Mouse (Mus musculus) forebrain, postnatal 0 days (tissue): ENCODE data around the gene Elmo3. TPM values are rescaled to one million over a fixed set of nuclear protein-coding genes. Genes with fewer than 3 reads are reported as not detected.

Experiments
- ATAC-seq: fragments of 200-750 bp; cut with Nextera tagmentation; 2 replicates; pipeline ENCODE4 v1.8.0; 2017; ENCODE audit warnings: mild to moderate bottlenecking, moderate library complexity
- DNase-seq: peaks from one replicate; pipeline ENCODE4 v3.0.0-alpha.2; 2015
- H3K27ac ChIP-seq: fragments of 300-500 bp; sonication (generic); 2 replicates; pipeline ENCODE4 v1.5.1; 2014; ENCODE audit warnings: low read depth, mild to moderate bottlenecking, antibody characterized with exemption, low read length, moderate library complexity, mixed read lengths
- H3K27me3 ChIP-seq: fragments of 300-500 bp; sonication (generic); 2 replicates; pipeline ENCODE4 v1.6.1; 2014; ENCODE audit warnings: mild to moderate bottlenecking, low read length, mixed read lengths; ENCODE audit not compliant: insufficient read depth
- H3K36me3 ChIP-seq: fragments of 300-500 bp; sonication (generic); 2 replicates; pipeline ENCODE4 v1.6.1; 2014; ENCODE audit warnings: mild to moderate bottlenecking, moderate library complexity; ENCODE audit not compliant: insufficient read depth
- H3K4me1 ChIP-seq: fragments of 300-500 bp; sonication (generic); 2 replicates; pipeline ENCODE4 v1.6.1; 2014; ENCODE audit warnings: antibody characterized with exemption; ENCODE audit not compliant: insufficient read depth
- H3K4me2 ChIP-seq: fragments of 300-500 bp; sonication (generic); 2 replicates; pipeline ENCODE4 v1.6.1; 2014; ENCODE audit warnings: low read depth, mild to moderate bottlenecking, moderate library complexity
- H3K4me3 ChIP-seq: fragments of 300-500 bp; sonication (generic); 2 replicates; pipeline ENCODE4 v1.5.1; 2014; ENCODE audit warnings: low read depth, low read length, mixed read lengths
- H3K9ac ChIP-seq: fragments of 300-500 bp; sonication (generic); 2 replicates; pipeline ENCODE4 v1.6.1; 2014; ENCODE audit warnings: mild to moderate bottlenecking
- H3K9me3 ChIP-seq: fragments of 300-500 bp; sonication (generic); 2 replicates; pipeline ENCODE4 v1.6.1; 2016; ENCODE audit warnings: low read length
- CTCF ChIP-seq: sonication (generic); IDR thresholded peaks from 2 replicates; pipeline ENCODE4 v1.5.1; 2016; ENCODE audit warnings: antibody characterized with exemption, control low read depth, low read depth
- WGBS: fragments of 180-500 bp; shearing (Covaris S2); extraction: QIAGEN DNeasy Blood & Tissue Kit; methylation state at CpG from one replicate; pipeline ENCODE4 v1.1.7; 2014; 5-methylcytosine and 5-hydroxymethylcytosine counted together
- polyA plus RNA-seq: library from polyadenylated mRNA; unstranded; fragments of >200 nt; fragmentation: Nextera tagmentation; extraction: Ambion mirVana; gene quantifications from 2 replicates; pipeline ENCODE4 v1.2.1, GENCODE M21; 2015
- total RNA-seq: library from RNA; depleted of rRNA; stranded (reverse); fragments of >200 nt; gene quantifications from 2 replicates; pipeline ENCODE4 v1.2.3, GENCODE M21; 2014

Elmo3 gene
- total and polyA plus RNA-seq, 2 experiments from 2014 or later: 0.86 to 1.1 TPM

DNA sequence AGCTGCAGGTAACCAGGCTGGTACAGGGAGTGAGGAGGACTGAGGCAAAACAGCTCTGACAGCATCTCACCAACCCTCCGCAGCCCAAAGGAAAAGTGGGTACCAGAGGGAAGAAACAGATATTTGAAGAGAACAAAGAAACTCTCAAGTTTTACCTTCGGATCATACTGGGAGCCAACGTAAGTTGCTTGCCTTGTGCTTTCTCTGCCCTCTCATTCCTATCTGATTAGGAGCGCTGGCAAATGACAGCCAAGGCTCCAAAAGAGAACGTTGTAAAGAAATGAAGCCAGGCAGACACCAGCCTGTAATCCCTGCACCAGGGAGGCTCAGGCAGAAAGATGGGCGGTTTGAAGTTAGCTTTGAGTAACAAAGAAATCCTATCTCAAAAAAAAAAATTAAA is 21.6 kb downstream of the Elmo3 start:
- no peaks in the 10 kb centered on the region for H3K27me3 ChIP-seq
- 36% methylated on average over 6 of the region's 6 CpGs for WGBS

DNA sequence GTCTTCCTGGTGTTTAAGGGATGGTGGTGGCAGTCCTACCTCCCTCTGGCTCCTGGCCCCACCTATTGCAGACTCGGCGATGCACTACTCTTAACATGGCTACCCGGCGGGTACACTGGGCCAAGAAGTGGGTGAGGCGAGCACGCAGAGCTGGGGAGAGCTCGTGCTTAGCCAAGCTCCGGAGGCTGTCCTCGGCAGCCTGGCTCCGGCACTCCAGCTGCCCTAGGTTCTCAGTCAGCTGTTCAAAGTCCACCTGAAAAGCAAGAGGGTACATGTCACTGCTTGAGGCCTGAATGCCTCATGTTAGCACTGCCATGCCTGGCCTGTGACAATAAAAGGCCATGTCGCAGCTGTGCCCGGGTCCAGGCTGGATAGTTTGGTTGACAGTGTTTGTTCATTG is 24.9 kb downstream of the Elmo3 start:
- Histone ChIP-seq H3K9me3 (no peaks in the 10 kb centered on the region), H3K36me3 (peaks cover 47% of the 10 kb centered on the region), H3K4me1 (peaks cover 10% of the 10 kb centered on the region), H3K27me3 (no peaks in the 10 kb centered on the region), H3K4me3 (no peak overlapping the region), H3K9ac (no peak overlapping the region), H3K4me2 (no peak overlapping the region), H3K27ac (no peak overlapping the region)
- no peak for DNase-seq
- whole genome bisulfite sequencing: 91% methylated on average over 12 of the region's 12 CpGs
- no peak for ATAC-seq
- no peak for TF ChIP-seq CTCF

More for the DNA sequence above, 21.6 kb downstream of the Elmo3 start:
- Histone ChIP-seq H3K9ac (peak overlapping the region; percentile 80), H3K4me1 (peaks cover 16% of the 10 kb centered on the region), H3K9me3 (no peaks in the 10 kb centered on the region), H3K36me3 (peaks cover 46% of the 10 kb centered on the region), H3K4me2 (peak overlapping the region; percentile 90), H3K27ac (peak overlapping the region; percentile 84; the same call in 1 of the 2 replicates), H3K4me3 (peak overlapping the region; percentile 57)
- TF ChIP-seq CTCF: no peak
- DNase-seq (no peak), ATAC-seq (no peak)

DNA sequence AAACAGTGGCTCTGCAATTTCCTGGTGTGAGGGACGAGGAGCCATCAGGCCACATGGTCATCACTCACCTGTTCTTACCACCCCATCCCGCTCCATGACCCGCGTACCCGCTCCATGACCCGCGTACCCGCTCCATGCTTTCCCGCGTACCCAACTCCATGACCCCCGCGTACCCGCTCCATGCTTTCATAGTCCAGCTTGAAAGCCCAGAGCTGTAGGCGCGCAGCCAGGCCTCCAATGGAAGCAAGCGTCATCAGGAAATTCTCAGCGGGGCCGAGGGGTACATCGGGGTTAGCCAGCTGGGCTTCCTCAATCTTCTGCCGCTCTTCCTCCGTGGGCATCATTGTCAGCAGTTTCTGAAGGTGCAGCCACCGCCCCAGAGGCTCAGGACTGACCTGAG is 26.1 kb downstream of the Elmo3 start:
- Histone ChIP-seq H3K4me3 (no peak overlapping the region), H3K36me3 (peaks cover 47% of the 10 kb centered on the region), H3K4me2 (no peak overlapping the region), H3K27me3 (no peaks in the 10 kb centered on the region), H3K9ac (no peak overlapping the region), H3K4me1 (peaks cover 7% of the 10 kb centered on the region; the same call in 1 of the 2 replicates), H3K9me3 (no peaks in the 10 kb centered on the region), H3K27ac (no peak overlapping the region)
- ATAC-seq (no peak), DNase-seq (no peak)
- TF ChIP-seq CTCF: no peak
- WGBS: 95% methylated on average over 22 of the region's 22 CpGs

DNA sequence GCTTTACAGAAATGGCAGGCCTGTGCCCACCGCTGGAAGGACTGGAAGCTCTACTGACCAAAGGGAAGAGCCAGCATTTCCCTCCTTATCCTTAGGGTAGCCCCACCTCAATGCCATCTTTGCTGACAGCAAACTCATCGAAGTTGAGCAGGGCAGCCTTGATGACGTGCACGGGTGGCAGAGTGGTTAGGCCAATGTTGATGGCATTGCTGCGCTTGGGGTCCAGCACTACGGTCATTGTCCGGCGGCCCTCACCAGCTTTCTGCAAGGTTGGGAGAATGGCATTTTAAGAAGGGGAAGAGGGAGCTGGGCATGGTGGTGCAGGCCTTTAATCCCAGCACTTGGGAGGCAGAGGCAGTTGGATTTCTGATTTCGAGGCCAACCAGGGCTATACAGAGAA is 26.5 kb downstream of the Elmo3 start:
- H3K4me3 ChIP-seq: no peak overlapping the region
- H3K9ac ChIP-seq: no peak overlapping the region
- H3K4me2 ChIP-seq: no peak overlapping the region
- no peaks in the 10 kb centered on the region for H3K27me3 ChIP-seq
- ATAC-seq: no peak
- H3K4me1 ChIP-seq: peaks cover 6% of the 10 kb centered on the region; the same call in 1 of the 2 replicates
- TF ChIP-seq CTCF: no peak
- no peaks in the 10 kb centered on the region for H3K9me3 ChIP-seq
- peaks cover 47% of the 10 kb centered on the region for H3K36me3 ChIP-seq
- H3K27ac ChIP-seq: no peak overlapping the region
- no peak for DNase-seq
- WGBS: 96% methylated on average over 9 of the region's 9 CpGs

DNA sequence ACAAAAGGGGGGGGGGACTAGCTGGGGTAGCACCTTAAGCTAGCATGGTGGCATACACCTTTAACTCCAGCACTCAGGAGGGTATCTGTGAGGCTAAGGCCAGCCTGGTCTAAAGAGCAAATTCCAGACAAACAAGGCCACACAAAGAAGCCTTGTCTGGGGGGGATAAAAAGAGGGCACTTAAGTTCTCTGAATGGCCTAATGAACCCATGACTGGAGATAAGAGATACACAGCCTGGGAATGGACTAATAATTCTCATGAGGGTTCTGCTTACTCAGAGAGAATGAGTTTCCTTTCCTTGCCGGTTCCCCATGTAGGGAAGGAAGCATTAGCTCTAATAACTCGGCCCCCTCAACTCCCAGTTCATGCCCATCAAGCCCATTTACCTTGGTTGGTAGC is 27.1 kb downstream of the Elmo3 start:
- TF ChIP-seq CTCF: no peak
- Histone ChIP-seq H3K4me1 (0 out of 2 replicates have a peak, but pooled peaks cover under 1% of the 10 kb centered on the region), H3K36me3 (peaks cover 47% of the 10 kb centered on the region), H3K4me3 (no peak overlapping the region), H3K9me3 (no peaks in the 10 kb centered on the region), H3K27ac (no peak overlapping the region), H3K9ac (no peak overlapping the region), H3K4me2 (no peak overlapping the region), H3K27me3 (no peaks in the 10 kb centered on the region)
- WGBS: 71% methylated on average over 2 of the region's 2 CpGs
- ATAC-seq: no peak
- no peak for DNase-seq

DNA sequence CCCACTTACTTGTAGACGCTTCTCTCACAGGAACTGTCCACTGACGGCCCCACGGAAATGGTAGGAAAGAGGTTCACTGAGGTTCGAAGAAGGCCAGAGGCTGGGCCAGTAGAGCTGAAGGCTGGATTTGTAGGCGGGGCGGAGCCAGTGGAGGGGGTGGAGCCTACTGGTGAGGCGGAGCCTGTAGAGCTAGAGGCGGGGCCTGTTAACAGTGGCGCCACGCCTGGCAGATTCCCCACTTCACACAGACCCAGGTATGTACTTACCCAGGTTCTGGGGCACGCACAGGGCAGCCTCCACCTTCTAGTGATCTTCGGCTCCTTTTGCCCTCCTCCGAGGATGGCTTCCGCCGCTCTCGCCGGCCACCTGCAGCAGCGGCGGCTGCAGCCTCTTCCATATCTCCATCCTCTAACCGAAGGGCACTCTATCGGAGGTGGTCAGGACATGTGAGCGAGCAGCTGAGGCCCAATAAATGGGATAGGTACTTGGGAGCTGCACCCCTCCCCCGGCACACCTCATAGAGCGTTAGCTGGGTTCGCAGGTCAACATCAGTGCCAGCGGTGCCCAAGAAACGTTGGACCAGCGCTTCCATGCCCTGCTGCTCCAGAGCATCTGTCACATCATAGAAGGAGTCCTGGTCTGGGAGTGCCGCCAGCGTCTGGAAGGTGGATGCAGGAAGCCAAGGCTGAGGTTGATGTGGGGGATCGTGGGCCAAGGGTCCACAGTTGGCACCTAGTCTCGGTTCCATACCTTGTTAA is 31.2 kb downstream of the Elmo3 start:
- Histone ChIP-seq H3K9ac (no peak overlapping the region), H3K9me3 (no peaks in the 10 kb centered on the region), H3K27ac (no peak overlapping the region), H3K4me2 (no peak overlapping the region), H3K36me3 (peaks cover 13% of the 10 kb centered on the region), H3K4me1 (no peaks in the 10 kb centered on the region), H3K27me3 (no peaks in the 10 kb centered on the region), H3K4me3 (no peak overlapping the region)
- 52% methylated on average over 32 of the region's 32 CpGs for WGBS
- DNase-seq: no peak
- peak; percentile 38 for ATAC-seq
- TF ChIP-seq CTCF: no peak

DNA sequence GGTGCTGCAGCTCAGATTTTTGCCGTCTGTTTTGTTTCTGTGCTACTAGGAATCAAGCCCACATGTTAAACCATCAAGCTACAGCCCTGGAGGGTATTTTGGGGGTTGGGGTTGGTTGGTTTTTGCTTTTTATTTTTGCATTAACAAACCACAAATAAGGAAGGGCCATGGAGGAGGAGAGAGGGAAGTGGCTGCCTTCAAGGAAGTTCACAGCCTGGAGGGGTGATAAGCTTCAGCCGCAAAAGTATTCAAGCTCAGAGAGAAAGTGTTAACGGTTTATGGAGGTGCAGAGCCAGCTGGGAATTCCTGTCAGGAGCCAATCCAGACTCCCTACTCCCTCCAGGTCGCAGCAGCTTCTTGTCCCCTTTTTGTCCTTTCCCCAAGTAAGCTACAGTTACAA is 33.6 kb downstream of the Elmo3 start:
- no peak for TF ChIP-seq CTCF
- Histone ChIP-seq H3K9ac (no peak overlapping the region), H3K4me2 (no peak overlapping the region), H3K9me3 (no peaks in the 10 kb centered on the region), H3K27me3 (no peaks in the 10 kb centered on the region), H3K27ac (no peak overlapping the region), H3K36me3 (peaks cover 8% of the 10 kb centered on the region), H3K4me3 (no peak overlapping the region), H3K4me1 (no peaks in the 10 kb centered on the region)
- ATAC-seq: no peak
- WGBS: 68% methylated on average over 4 of the region's 4 CpGs
- DNase-seq: no peak
